Mouse (Mus musculus): ENCODE measurements around the gene Capn11. TPM values are rescaled to one million over a fixed set of nuclear protein-coding genes. Genes with fewer than 3 reads are reported as not detected.
A peak's percentile ranks its signal among the peaks of the same experiment; 100 is the strongest.
"Not testable (repeated sequence)": the region's sequence is repeated elsewhere in the genome, so short reads cannot be mapped to it uniquely, and the experiment has no call there.

The Capn11 gene
- total RNA-seq, 2 experiments from 2014 or later: 0.67 TPM; not detected in 1

GRCm38 (mm10) chr17:45629861-45630694 is 29.0 kb downstream of the Capn11 start:
- ATAC-seq (ENCODE audit: poor library complexity, severe bottlenecking): peak; percentile 66

DNA sequence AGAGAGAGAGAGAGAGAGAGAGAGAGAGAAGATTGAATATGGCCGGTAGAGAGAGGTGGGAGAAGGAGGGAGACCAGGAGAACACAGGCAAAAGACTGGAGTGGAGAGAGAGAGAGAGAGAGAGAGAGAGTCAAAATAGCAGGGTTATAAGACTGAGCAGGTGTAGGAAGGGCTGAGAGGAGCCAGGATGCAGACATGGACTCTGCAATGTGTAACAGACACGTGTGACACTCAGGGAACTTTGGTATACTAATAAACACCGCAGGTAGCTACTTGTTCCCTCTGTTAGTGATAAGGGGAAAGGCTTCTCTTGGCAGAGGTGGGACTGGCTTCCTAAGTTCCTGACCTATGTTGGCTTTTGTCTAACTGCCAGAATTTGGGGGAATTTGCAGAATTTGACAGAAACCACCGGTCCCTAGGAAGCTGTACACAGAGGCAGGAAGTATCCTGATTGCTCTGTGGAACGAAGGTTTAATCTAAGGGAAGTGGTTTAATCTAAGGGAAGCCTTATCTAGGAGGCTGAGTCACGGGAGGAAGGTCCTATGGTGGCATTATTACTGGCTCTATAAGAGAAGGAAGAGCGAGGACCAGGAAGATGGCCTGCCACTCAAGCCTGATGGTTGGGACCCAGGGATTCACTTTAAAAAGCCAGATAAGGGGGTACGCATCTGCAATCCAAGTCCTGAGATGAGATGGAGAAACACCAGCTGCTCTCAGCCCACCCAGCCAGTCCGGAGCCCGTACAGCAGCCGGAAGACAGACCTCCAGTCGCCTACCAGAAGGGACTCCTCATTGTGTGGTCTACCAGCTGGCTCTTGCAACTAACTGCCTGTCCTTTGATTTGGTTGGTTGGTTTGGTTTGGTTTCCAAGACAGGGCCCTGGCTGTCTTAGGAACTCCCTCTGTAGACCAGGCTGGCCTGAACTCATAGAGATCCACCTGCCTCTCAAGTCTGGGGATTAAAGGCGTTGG is 30.0 kb downstream of the Capn11 start:
- no peak for ATAC-seq (ENCODE audit: poor library complexity, severe bottlenecking)

DNA sequence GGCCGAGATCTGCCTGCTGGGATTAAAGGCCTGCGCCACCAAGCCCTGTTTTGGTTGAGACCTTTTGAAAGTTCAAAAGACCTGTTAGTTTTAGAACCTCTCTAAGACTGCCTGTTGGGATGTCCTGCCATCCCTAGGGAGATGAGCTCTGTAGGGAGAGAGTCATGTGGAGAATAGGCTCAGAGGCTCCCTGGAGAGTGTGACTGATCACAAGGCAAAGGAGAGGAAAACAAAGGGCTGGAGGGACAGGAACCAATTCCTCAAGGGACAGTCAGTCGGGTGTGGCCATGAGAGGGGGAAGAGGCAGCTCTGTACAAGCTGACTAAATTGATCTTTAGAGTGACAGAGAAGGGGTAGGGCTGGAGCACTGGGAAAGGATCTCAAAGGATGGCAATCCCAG is 31.0 kb downstream of the Capn11 start:
- ATAC-seq (ENCODE audit: poor library complexity, severe bottlenecking): no peak

- ATAC-seq (ENCODE audit: poor library complexity, severe bottlenecking): peak; percentile 92
These were observed 32.5 kb downstream of the Capn11 start for GRCm38 (mm10) chr17:45626577-45627134.

DNA sequence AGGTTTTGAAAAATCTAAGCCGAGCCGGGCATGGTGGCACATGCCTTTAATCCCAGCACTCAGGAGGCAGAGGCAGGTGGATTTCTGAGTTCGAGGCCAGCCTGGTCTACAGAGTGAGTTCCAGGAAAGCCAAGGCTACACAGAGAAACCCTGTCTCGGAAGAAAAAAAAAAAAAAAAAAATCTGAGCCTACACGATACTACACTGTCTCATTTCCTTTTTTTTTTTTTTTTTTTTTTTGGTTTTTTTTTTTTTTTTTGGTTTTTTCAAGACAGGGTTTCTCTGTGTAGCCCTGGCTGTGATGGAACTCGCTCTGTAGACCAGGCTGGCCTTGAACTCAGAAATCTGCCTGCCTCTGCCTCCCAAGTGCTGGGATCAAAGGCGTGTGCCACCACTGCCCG is 35.7 kb downstream of the Capn11 start:
- ATAC-seq (ENCODE audit: poor library complexity, severe bottlenecking): not testable (repeated sequence)

DNA sequence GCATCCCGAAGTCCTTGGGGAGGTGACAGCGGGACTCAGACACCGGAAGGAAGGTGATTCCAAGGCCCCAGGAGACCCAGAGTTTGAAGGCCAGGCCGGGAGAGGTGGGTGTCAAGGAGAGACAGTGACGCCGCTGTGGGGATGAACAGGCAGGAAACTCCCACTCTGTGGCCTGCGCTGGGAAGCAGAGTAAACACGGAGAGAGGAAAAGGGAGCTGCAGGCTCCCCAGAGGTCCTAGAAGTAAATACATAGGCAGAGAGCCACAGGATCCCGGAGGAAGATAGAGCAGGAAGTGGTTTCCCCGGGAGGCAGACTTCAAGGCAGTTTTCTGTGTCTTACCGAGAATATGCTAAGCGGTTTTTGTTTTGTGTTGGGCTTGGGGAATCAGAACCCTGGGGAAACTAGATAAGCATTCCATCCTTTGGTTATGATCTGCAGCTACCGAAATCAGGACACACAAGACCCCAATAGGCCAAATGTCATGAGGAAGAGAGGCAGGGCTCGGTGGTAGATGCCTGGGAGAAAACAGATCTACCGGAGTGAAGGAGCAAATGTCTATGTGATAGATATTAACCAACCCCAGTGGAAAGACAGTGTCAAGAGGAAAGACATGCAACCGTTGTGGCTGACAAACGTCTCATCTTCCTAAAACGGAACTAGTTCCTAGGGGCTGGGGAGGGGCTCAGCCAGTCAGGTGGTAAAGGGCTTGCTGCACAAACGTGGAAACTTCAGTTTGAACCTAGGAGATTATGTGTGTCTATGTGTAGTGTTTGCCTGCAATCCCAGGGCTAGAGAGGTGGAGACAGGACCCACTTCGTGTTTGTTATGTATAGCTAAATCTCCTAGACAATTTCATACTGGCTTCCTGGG is 39.5 kb downstream of the Capn11 start:
- peak; percentile 83 for ATAC-seq (ENCODE audit: poor library complexity, severe bottlenecking)

- peak; percentile 78 for ATAC-seq (ENCODE audit: poor library complexity, severe bottlenecking)
These were observed 40.2 kb downstream of the Capn11 start for GRCm38 (mm10) chr17:45618941-45619385.

DNA sequence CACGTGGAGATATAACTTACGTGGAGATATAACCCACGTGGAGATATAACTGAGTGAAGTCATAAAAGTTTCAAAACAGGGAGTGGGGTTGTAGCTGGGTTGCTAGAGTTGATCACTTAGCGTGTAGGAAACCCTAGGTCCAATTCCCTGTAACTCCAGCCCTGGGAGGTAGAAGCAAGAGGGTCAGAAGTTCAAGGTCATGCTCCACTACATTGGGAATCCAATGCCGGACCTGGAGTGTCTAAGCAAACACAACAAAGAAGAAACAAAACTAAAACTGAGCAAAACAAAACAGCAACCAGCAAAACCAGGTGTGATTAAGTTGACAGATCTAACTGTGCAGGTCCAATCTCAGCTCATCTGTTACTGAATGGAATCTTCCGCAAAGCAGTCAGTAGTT is 41.5 kb downstream of the Capn11 start:
- no peak for ATAC-seq (ENCODE audit: poor library complexity, severe bottlenecking)

DNA sequence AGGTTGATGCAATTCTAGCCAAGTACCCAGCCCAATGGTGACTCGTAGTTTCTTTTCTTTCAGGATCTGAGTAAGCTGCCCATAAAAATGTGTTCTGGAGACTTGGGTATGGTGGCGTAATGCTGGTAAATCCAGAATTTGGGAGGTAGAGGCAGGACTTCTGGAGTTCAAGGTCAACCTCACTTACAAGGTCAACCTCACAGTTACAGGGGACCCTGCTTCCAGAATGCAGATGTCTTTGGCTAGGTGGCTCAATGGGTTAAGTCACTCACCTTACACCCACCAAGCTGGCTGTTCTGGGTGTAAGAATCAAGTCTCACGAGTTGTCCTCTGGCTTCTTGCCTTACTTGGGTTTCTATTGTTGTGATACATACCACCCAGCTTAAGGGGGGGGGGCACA is 42.4 kb downstream of the Capn11 start:
- ATAC-seq (ENCODE audit: poor library complexity, severe bottlenecking): no peak

GRCm38 (mm10) chr17:45616046-45616650 is 43.0 kb downstream of the Capn11 start:
- ATAC-seq (ENCODE audit: poor library complexity, severe bottlenecking): no peak

DNA sequence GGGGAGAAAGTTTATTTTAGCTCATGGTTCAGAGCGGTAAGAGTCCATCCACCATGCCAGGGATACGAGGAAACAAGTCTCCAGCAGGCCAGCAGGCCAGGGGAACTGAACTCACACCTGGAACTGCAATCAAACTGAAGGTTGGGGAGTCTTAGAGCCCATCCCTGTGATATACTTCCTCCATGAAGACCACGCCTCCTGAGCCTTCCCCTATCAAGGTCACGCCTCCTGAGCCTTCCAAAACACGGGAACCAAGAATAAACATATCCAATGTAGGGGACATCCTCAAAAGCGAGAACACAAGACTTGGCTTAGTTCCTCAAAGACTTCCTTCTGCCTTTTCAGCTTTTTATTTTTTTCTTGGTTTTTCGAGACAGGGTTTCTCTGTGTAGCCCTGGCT is 46.2 kb downstream of the Capn11 start:
- peak; percentile 95 for ATAC-seq (ENCODE audit: poor library complexity, severe bottlenecking)

- no peak for ATAC-seq (ENCODE audit: poor library complexity, severe bottlenecking)
These were observed 47.1 kb downstream of the Capn11 start for GRCm38 (mm10) chr17:45612008-45612407.

GRCm38 (mm10) chr17:45610144-45610866 is 48.8 kb downstream of the Capn11 start:
- ATAC-seq (ENCODE audit: poor library complexity, severe bottlenecking): no peak

- ATAC-seq (ENCODE audit: poor library complexity, severe bottlenecking): peak; percentile 56
These were observed 50.7 kb downstream of the Capn11 start for GRCm38 (mm10) chr17:45608396-45608795.

DNA sequence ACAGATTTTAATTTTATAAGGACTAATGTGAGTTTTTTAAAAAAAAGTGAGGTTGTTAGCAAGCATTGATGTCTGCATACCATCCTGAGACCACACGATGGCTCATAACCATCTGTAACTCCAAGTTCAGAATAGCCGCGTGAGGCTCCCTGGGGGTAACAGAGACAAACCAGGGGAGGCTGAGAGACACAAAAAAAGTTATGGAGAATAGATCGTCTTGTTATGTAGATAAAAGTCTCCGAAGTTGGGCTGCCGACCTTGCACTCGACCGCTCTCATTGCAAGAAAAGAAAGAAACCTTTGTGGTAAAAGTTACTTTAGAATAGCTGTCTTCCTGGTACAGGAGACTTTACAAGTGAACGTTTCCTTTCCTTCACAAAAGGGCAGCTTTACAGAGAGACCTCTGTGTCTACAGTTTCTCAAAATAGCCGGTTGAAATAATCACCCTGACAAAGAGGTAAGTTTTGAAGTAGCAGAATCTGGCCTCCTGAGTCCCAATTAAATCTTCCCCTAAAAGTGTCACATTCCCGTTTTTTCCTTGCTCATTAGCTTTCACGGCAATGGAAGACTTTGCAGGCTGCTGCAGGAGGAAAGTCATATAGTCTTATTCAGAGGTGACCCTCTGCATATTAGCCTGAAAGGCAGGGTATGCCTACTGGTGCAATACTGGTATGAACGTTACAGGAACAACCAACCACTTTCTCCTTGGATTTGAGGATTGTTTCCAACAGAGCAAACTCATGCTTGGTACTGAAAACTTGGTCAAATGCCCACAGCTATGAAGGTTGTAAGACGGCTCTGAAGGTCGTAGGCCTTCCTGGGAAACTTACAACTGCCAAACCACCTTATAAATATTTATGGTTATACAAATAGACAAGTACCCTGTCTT is 51.9 kb downstream of the Capn11 start:
- ATAC-seq (ENCODE audit: poor library complexity, severe bottlenecking): no peak

DNA sequence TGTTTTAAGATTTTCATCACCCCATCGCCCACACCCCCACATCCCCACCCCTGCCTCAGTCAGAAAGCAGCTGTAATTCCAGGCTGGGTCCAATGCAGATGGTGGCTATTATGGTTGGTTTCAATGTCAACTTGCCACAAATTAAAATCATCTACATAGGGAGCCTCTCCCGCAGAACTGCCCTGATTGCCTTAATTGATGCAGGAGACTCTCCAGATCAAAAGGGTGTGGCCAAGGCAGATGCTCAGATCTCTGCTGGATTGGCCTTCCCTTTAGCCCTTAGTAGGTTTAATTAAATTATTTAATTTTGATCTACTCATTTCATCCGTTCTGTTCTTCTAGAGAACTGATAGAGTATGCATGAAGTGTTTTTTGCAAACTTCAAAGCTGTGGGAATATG is 56.1 kb downstream of the Capn11 start:
- no peak for ATAC-seq (ENCODE audit: poor library complexity, severe bottlenecking)

GRCm38 (mm10) chr17:45601877-45602304 is 57.2 kb downstream of the Capn11 start, which contains the start of gene Mymx:
Mymx (minus strand) TSS chr17:45602102.
- ATAC-seq (ENCODE audit: poor library complexity, severe bottlenecking): no peak

GRCm38 (mm10) chr17:45601325-45601724 is 57.8 kb downstream of the Capn11 start:
- no peak for ATAC-seq (ENCODE audit: poor library complexity, severe bottlenecking)
